Mouse (Mus musculus) liver, embryonic 11.5 days (tissue): Measurements from ENCODE around the gene Ighmbp2. TPM values are rescaled to one million over a fixed set of nuclear protein-coding genes. Genes with fewer than 3 reads are reported as not detected.

Experiments
- ATAC-seq: fragments of 200-750 bp; cut with Nextera tagmentation; replicated peaks from 2 replicates; pipeline ENCODE4 v1.8.0; 2017; ENCODE audit warnings: moderate number of reproducible peaks, mild to moderate bottlenecking, moderate TSS enrichment, moderate library complexity; ENCODE audit not compliant: low FRiP score
- DNase-seq: peaks from one replicate; pipeline ENCODE4 v3.0.0-alpha.2; 2017; ENCODE audit warnings: low spot score
- H3K27ac ChIP-seq: fragments of 300-500 bp; sonication (generic); 2 replicates; pipeline ENCODE4 v1.5.1; 2014; ENCODE audit warnings: mild to moderate bottlenecking, low read depth, low read length, control low read depth
- H3K27me3 ChIP-seq: fragments of 300-500 bp; sonication (generic); replicated peaks from 2 replicates; pipeline ENCODE4 v1.6.1; 2014; ENCODE audit warnings: low read length, mixed read lengths; ENCODE audit not compliant: control insufficient read depth, insufficient read depth
- H3K36me3 ChIP-seq: fragments of 300-500 bp; sonication (generic); 2 replicates; pipeline ENCODE4 v1.6.1; 2014; ENCODE audit warnings: mild to moderate bottlenecking, low read length, moderate library complexity, mixed read lengths; ENCODE audit not compliant: control insufficient read depth, insufficient read depth
- H3K4me1 ChIP-seq: fragments of 300-500 bp; sonication (generic); replicated peaks from 2 replicates; pipeline ENCODE4 v1.6.1; 2014; ENCODE audit warnings: low read length, mixed read lengths; ENCODE audit not compliant: control insufficient read depth, insufficient read depth
- H3K4me2 ChIP-seq: fragments of 300-500 bp; sonication (generic); 2 replicates; pipeline ENCODE4 v1.6.1; 2014; ENCODE audit warnings: mild to moderate bottlenecking, control low read depth, moderate library complexity
- H3K4me3 ChIP-seq: fragments of 300-500 bp; sonication (generic); 2 replicates; pipeline ENCODE4 v1.5.1; 2014; ENCODE audit warnings: low read depth, low read length, control low read depth
- H3K9ac ChIP-seq: fragments of 300-500 bp; sonication (generic); 2 replicates; pipeline ENCODE4 v1.6.1; 2014; ENCODE audit warnings: low read depth, low read length, control low read depth
- H3K9me3 ChIP-seq: fragments of 300-500 bp; sonication (generic); 2 replicates; pipeline ENCODE4 v1.6.1; 2016; ENCODE audit warnings: low read length, inconsistent platforms, mixed read lengths; ENCODE audit not compliant: control insufficient read depth
- WGBS: fragments of 180-500 bp; shearing (Covaris S2); extraction: QIAGEN DNeasy Blood & Tissue Kit; methylation state at CpG from one replicate; pipeline ENCODE4 v1.1.7; 2014; 5-methylcytosine and 5-hydroxymethylcytosine counted together
- polyA plus RNA-seq: library from polyadenylated mRNA; unstranded; fragments of >200 nt; fragmentation: Nextera tagmentation; extraction: Ambion mirVana; gene quantifications from 2 replicates; pipeline ENCODE4 v1.2.1, GENCODE M21; 2014

The Ighmbp2 gene
- polyA plus RNA-seq, 1 experiment from 2014 or later, result 8.8 TPM

GRCm38 (mm10) chr19:3269803-3270202 is 13.0 kb downstream of the Ighmbp2 start:
- Histone ChIP-seq H3K27me3 (no peaks in the 10 kb centered on the region), H3K9me3 (no peaks in the 10 kb centered on the region), H3K4me2 (no peak overlapping the region), H3K27ac (no peak overlapping the region), H3K36me3 (peaks cover 31% of the 10 kb centered on the region), H3K9ac (no peak overlapping the region), H3K4me1 (no peaks in the 10 kb centered on the region), H3K4me3 (no peak overlapping the region)
- DNase-seq, result no peak
- WGBS, result 92% methylated on average over 6 of the region's 6 CpGs
- ATAC-seq, result no peak

DNA sequence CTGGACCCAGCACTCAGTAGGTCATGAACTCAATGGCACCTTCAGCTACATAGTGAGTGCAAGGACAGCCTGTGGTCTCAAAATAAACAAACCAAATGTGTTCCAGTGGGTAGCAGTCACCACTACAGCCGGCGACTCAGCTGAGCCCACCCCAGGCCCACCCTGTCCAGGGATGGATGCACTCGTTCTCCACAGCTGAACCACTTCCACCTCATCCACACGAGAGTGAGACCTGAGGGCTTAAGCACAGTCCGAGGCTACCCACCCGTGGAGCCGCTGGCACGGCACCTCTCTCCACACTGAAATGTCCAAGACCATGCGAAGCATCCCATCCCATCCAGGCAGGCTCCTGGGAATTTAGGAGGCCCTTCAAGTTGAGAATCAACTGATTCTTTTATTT is 13.5 kb downstream of the Ighmbp2 start:
- no peak for ATAC-seq
- H3K27me3 ChIP-seq, result no peaks in the 10 kb centered on the region
- peak; percentile 29 for DNase-seq
- H3K9ac ChIP-seq, result no peak overlapping the region
- 88% methylated on average over 9 of the region's 9 CpGs for WGBS
- H3K36me3 ChIP-seq, result peaks cover 33% of the 10 kb centered on the region
- H3K4me2 ChIP-seq, result no peak overlapping the region
- no peak overlapping the region for H3K27ac ChIP-seq
- no peaks in the 10 kb centered on the region for H3K9me3 ChIP-seq
- no peaks in the 10 kb centered on the region for H3K4me1 ChIP-seq
- no peak overlapping the region for H3K4me3 ChIP-seq

GRCm38 (mm10) chr19:3268218-3268980 is 14.4 kb downstream of the Ighmbp2 start:
- no peak for ATAC-seq
- no peak overlapping the region for H3K9ac ChIP-seq
- H3K4me2 ChIP-seq, result no peak overlapping the region
- 95% methylated on average over 17 of the region's 17 CpGs for WGBS
- no peaks in the 10 kb centered on the region for H3K9me3 ChIP-seq
- no peaks in the 10 kb centered on the region for H3K4me1 ChIP-seq
- peak; percentile 26 for DNase-seq
- H3K4me3 ChIP-seq, result no peak overlapping the region
- H3K36me3 ChIP-seq, result peaks cover 36% of the 10 kb centered on the region
- H3K27me3 ChIP-seq, result no peaks in the 10 kb centered on the region
- no peak overlapping the region for H3K27ac ChIP-seq

- Histone ChIP-seq H3K4me2 (no peak overlapping the region), H3K4me3 (no peak overlapping the region), H3K27me3 (no peaks in the 10 kb centered on the region), H3K36me3 (peaks cover 32% of the 10 kb centered on the region), H3K4me1 (no peaks in the 10 kb centered on the region), H3K9me3 (no peaks in the 10 kb centered on the region), H3K27ac (no peak overlapping the region), H3K9ac (no peak overlapping the region)
- ATAC-seq (no peak), DNase-seq (peak; percentile 23)
- 82% methylated on average over 4 of the region's 4 CpGs for WGBS
These were observed 15.5 kb downstream of the Ighmbp2 start for GRCm38 (mm10) chr19:3267340-3267739.

DNA sequence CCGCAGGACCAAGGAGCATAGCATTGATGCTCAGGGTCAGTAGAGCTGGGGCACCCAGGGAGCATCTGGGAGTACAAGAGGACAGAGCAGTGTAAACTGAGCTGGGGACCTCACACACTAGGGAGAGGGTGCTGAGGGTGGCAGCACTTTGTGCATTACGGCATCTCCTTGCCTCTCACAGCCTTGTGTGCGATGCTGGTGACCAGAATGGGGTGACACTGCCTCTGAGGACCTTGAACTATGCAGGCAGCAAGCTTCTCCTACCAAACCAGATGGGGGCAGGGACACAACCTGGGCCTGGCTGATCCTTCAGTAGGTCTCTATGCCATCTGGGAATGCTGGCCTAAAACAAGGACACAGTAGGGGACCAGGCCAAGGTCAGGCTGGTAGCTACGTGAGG is 16.1 kb downstream of the Ighmbp2 start:
- no peak overlapping the region for H3K4me2 ChIP-seq
- 96% methylated on average over 4 of the region's 4 CpGs for WGBS
- peaks cover 35% of the 10 kb centered on the region for H3K36me3 ChIP-seq
- H3K27me3 ChIP-seq, result no peaks in the 10 kb centered on the region
- no peak overlapping the region for H3K9ac ChIP-seq
- no peaks in the 10 kb centered on the region for H3K4me1 ChIP-seq
- peak; percentile 25 for DNase-seq
- no peak for ATAC-seq
- H3K27ac ChIP-seq, result no peak overlapping the region
- H3K9me3 ChIP-seq, result no peaks in the 10 kb centered on the region
- no peak overlapping the region for H3K4me3 ChIP-seq

- Histone ChIP-seq H3K27ac (no peak overlapping the region), H3K4me1 (no peaks in the 10 kb centered on the region), H3K9me3 (no peaks in the 10 kb centered on the region), H3K36me3 (peaks cover 34% of the 10 kb centered on the region), H3K4me3 (no peak overlapping the region), H3K27me3 (no peaks in the 10 kb centered on the region), H3K9ac (no peak overlapping the region), H3K4me2 (no peak overlapping the region)
- no peak for ATAC-seq
- DNase-seq, result no peak
- 85% methylated on average over 5 of the region's 5 CpGs for WGBS
These were observed 16.7 kb downstream of the Ighmbp2 start for GRCm38 (mm10) chr19:3266136-3266535.

GRCm38 (mm10) chr19:3265180-3265579 is 17.6 kb downstream of the Ighmbp2 start:
- no peaks in the 10 kb centered on the region for H3K4me1 ChIP-seq
- no peak overlapping the region for H3K9ac ChIP-seq
- ATAC-seq (no peak), DNase-seq (peak; percentile 25)
- H3K9me3 ChIP-seq, result no peaks in the 10 kb centered on the region
- peaks cover 32% of the 10 kb centered on the region for H3K36me3 ChIP-seq
- H3K27ac ChIP-seq, result no peak overlapping the region
- no peak overlapping the region for H3K4me2 ChIP-seq
- no peaks in the 10 kb centered on the region for H3K27me3 ChIP-seq
- WGBS, result 93% methylated on average over 9 of the region's 9 CpGs
- no peak overlapping the region for H3K4me3 ChIP-seq

DNA sequence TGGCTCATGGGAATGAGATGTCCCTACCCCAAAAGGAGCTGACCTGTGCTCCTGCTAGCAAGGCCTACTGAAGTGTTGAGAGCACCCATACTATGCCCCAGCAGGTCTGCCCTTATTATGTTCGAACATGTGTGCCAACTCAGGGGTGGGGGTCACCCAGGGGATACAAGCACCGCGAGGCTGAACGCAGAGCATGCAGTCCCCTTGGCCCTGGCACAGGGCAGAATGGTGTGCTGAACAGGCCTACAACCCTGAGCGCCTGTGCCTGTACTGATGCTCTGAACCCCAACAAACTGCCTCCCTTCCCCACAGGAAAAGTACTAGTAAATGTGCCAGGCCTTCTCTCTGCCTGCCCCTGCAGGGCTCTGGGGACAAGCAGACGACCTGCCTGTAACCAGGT is 18.5 kb downstream of the Ighmbp2 start:
- no peak overlapping the region for H3K4me3 ChIP-seq
- H3K27me3 ChIP-seq, result no peaks in the 10 kb centered on the region
- H3K4me2 ChIP-seq, result no peak overlapping the region
- ATAC-seq (no peak), DNase-seq (peak; percentile 30)
- no peak overlapping the region for H3K9ac ChIP-seq
- peaks cover 32% of the 10 kb centered on the region for H3K36me3 ChIP-seq
- no peaks in the 10 kb centered on the region for H3K4me1 ChIP-seq
- H3K9me3 ChIP-seq, result no peaks in the 10 kb centered on the region
- H3K27ac ChIP-seq, result no peak overlapping the region
- 92% methylated on average over 6 of the region's 6 CpGs for WGBS
